Mouse (Mus musculus): Measurements from ENCODE around the gene Hcls1.
A peak's percentile ranks its signal among the peaks of the same experiment; 100 is the strongest.

Gene Hcls1

GRCm38 (mm10) chr16:36989493-36989892, 54.7 kb downstream of the Hcls1 start:
- no peak for DNase-seq (ENCODE audit: low spot score in 2 of 2)

- no peak for DNase-seq (ENCODE audit: low spot score in 2 of 2)
Observed at GRCm38 (mm10) chr16:36989999-36990625, 55.3 kb downstream of the Hcls1 start, which contains the start of gene Fbxo40. Gene Fbxo40, minus strand, starts transcription at chr16:36990467.

GRCm38 (mm10) chr16:36997650-36998049, 62.9 kb downstream of the Hcls1 start:
- DNase-seq (ENCODE audit: low spot score in 2 of 2): no peak

GRCm38 (mm10) chr16:36999366-36999972, 64.7 kb downstream of the Hcls1 start:
- no peak for DNase-seq (ENCODE audit: low spot score in 2 of 2)

- DNase-seq (ENCODE audit: low spot score in 2 of 2): no peak
Observed at GRCm38 (mm10) chr16:37009262-37009661, 74.5 kb downstream of the Hcls1 start.

GRCm38 (mm10) chr16:37010370-37010769, 75.6 kb downstream of the Hcls1 start:
- peak in 1 of 2 experiments; percentile 36 for DNase-seq (ENCODE audit: low spot score in 2 of 2)

GRCm38 (mm10) chr16:37011061-37011921, 76.5 kb downstream of the Hcls1 start, which contains the start of gene Polq:
Gene Polq, plus strand, starts transcription at chr16:37011786.
- DNase-seq (ENCODE audit: low spot score in 2 of 2): peak; percentile 91 to 93

GRCm38 (mm10) chr16:37011922-37012289, 77.1 kb downstream of the Hcls1 start:
- peak in 1 of 2 experiments; percentile 55 for DNase-seq (ENCODE audit: low spot score in 2 of 2)

- no peak for DNase-seq (ENCODE audit: low spot score in 2 of 2)
Observed at GRCm38 (mm10) chr16:37012336-37012735, 77.6 kb downstream of the Hcls1 start.

Measured in spleen, postnatal 10 days (tissue).